Mouse (Mus musculus): ENCODE results near the gene Usp22. TPM values are rescaled to one million over a fixed set of nuclear protein-coding genes. Genes with fewer than 3 reads are reported as not detected.
"Not testable (repeated sequence)": the region's sequence is repeated elsewhere in the genome, so short reads cannot be mapped to it uniquely, and the experiment has no call there.

Usp22 gene
- polyA plus RNA-seq, 1 experiment from 2014 or later: 356 TPM

DNA sequence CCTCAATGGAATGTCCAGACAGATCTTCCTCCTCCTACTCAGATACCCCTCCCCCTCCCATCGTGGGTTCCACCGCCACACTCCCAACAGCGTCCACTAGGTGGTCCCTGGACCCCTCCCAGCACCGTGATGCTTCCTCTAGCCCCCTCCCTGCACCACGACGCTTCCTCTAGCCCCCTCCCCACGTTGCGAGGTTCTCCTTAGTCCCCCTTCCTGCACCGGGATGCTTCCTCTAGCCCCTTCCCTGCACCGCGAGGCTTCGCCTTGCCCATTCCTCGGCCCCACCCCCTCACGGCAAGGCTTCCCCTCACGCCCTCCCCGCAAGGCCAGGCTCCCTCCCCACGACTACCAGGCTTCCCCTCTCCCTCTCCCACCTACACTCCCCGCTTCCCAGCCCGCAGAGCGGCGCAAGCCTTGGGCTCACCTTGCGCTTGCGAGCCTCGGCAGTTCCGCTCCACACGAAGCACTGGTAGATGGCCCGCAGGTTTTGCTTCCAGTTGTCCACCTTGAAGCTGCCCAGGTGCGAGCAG lies 499 bp downstream of the Usp22 start:
- DNase-seq (ENCODE audit: low spot score) (peak; percentile 87), ATAC-seq (ENCODE audit: insufficient read depth, low FRiP score, low TSS enrichment) (peak; percentile 49)
- Histone ChIP-seq H3K9me3 (ENCODE audit: control insufficient read depth, low read length) (no peaks in the 10 kb centered on the region), H3K4me2 (ENCODE audit: low read depth) (peak overlapping the region; percentile 70), H3K9ac (ENCODE audit: low read length) (peak overlapping the region; percentile 99), H3K27me3 (ENCODE audit: control insufficient read depth, insufficient read depth, low read length) (no peaks in the 10 kb centered on the region), H3K27ac (ENCODE audit: low read depth, low read length) (peak overlapping the region; percentile 91), H3K36me3 (ENCODE audit: control insufficient read depth, insufficient read depth, low read length) (peaks cover 2% of the 10 kb centered on the region; the same call in 1 of the 2 replicates), H3K4me3 (ENCODE audit: low read depth, low read length) (peak overlapping the region; percentile 99), H3K4me1 (ENCODE audit: control insufficient read depth, insufficient read depth, low read length) (peaks cover 10% of the 10 kb centered on the region)
- 0% methylated on average over 28 of the region's 28 CpGs for WGBS

DNA sequence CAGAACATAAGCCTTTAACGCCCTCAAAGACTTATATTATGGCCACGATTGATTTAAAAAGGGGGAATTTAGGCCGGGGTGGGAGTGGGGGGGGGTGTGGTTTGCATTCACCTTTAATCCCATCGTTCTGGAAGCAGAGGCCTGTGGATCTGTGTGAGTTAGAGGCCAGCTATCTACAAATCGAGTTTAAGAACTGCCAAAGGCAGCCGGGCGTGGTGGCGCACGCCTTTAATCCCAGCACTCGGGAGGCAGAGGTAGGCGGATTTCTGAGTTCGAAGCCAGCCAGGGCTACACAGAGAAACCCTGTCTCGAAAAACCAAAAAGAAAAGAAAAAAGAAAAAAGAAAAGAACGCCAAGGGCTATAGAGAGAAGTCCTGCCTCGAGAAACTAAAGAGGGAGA lies 1.4 kb downstream of the Usp22 start:
- not testable (repeated sequence) for H3K4me1 ChIP-seq (ENCODE audit: control insufficient read depth, insufficient read depth, low read length); ATAC-seq (ENCODE audit: insufficient read depth, low FRiP score, low TSS enrichment); H3K9ac ChIP-seq (ENCODE audit: low read length); H3K27me3 ChIP-seq (ENCODE audit: control insufficient read depth, insufficient read depth, low read length); H3K36me3 ChIP-seq (ENCODE audit: control insufficient read depth, insufficient read depth, low read length); H3K9me3 ChIP-seq (ENCODE audit: control insufficient read depth, low read length); H3K27ac ChIP-seq (ENCODE audit: low read depth, low read length)
- 49% methylated on average over 15 of the region's 15 CpGs for WGBS
- Histone ChIP-seq H3K4me2 (ENCODE audit: low read depth) (peak overlapping the region; percentile 70), H3K4me3 (ENCODE audit: low read depth, low read length) (peak overlapping the region; percentile 99)
- peak; percentile 8 for DNase-seq (ENCODE audit: low spot score)

DNA sequence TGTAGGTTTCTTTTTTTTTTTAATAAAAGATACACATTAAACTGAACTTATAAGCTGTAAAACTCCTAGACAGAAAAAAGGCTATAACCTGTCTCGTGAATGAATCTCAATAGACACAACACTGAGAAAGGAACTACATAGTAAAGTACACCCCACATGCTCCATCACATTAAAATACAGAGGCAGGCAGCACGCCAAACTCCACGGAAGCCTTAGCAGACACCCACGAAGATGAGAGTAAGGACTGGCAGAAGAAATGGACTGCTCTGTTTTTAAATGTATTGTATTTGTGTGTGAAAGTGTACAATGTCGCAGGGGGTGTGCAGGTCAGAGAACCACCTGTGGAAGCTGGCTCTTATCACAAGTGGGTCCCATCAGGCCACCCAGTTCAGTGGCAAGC lies 4.7 kb downstream of the Usp22 start:
- ATAC-seq (ENCODE audit: insufficient read depth, low FRiP score, low TSS enrichment) (no peak), DNase-seq (ENCODE audit: low spot score) (no peak)
- peaks cover 18% of the 10 kb centered on the region for H3K36me3 ChIP-seq (ENCODE audit: control insufficient read depth, insufficient read depth, low read length)
- no peak overlapping the region for H3K4me2 ChIP-seq (ENCODE audit: low read depth)
- no peak overlapping the region for H3K27ac ChIP-seq (ENCODE audit: low read depth, low read length)
- H3K27me3 ChIP-seq (ENCODE audit: control insufficient read depth, insufficient read depth, low read length): no peaks in the 10 kb centered on the region
- H3K4me1 ChIP-seq (ENCODE audit: control insufficient read depth, insufficient read depth, low read length): peaks cover 10% of the 10 kb centered on the region
- no peak overlapping the region for H3K9ac ChIP-seq (ENCODE audit: low read length)
- WGBS: 95% methylated on average over 5 of the region's 5 CpGs
- H3K9me3 ChIP-seq (ENCODE audit: control insufficient read depth, low read length): no peaks in the 10 kb centered on the region
- no peak overlapping the region for H3K4me3 ChIP-seq (ENCODE audit: low read depth, low read length)

DNA sequence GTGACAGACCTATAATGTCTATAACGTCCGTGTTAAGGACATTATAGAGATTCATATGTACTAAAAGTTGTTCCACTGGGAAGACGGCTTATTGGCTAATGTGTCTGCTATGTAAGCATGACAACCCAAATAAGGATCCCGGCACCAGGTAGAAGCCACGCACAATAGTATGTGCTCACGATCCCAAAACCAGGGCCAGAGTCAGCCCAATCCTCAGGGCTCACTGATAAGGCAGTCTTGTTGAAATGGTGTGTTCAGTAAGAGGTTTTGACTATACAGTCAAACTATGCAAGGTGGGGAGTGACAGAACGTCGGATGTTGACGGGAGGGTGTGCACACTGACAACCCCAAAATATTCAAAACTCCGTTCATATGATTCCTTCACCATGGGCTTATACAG lies 10.0 kb downstream of the Usp22 start:
- Histone ChIP-seq H3K4me2 (ENCODE audit: low read depth) (no peak overlapping the region), H3K4me1 (ENCODE audit: control insufficient read depth, insufficient read depth, low read length) (no peaks in the 10 kb centered on the region), H3K4me3 (ENCODE audit: low read depth, low read length) (no peak overlapping the region), H3K36me3 (ENCODE audit: control insufficient read depth, insufficient read depth, low read length) (peaks cover 50% of the 10 kb centered on the region), H3K27me3 (ENCODE audit: control insufficient read depth, insufficient read depth, low read length) (no peaks in the 10 kb centered on the region), H3K27ac (ENCODE audit: low read depth, low read length) (no peak overlapping the region), H3K9ac (ENCODE audit: low read length) (no peak overlapping the region), H3K9me3 (ENCODE audit: control insufficient read depth, low read length) (no peaks in the 10 kb centered on the region)
- WGBS: 95% methylated on average over 10 of the region's 10 CpGs
- no peak for DNase-seq (ENCODE audit: low spot score)
- no peak for ATAC-seq (ENCODE audit: insufficient read depth, low FRiP score, low TSS enrichment)

DNA sequence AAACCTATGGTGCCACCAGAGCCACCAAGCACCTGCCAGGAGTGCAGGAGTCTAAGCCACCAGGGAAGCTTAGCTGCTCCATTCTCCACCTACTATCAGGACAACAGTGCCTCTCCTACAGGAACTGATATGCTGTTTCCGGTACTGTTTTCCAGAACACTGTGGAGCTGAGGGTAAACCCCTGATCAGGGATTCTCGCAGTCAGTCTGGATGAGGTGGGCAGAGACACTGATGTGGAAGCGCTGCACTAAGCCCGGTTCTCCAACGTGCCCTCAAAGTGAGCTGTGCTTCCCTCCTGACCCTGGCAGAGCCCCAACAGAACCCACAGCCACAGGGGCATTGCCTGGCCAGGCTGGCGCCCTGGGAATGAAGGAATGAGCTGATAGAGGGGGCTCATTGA lies 10.5 kb downstream of the Usp22 start:
- no peak for ATAC-seq (ENCODE audit: insufficient read depth, low FRiP score, low TSS enrichment)
- WGBS: 93% methylated on average over 6 of the region's 6 CpGs
- peaks cover 54% of the 10 kb centered on the region for H3K36me3 ChIP-seq (ENCODE audit: control insufficient read depth, insufficient read depth, low read length)

DNA sequence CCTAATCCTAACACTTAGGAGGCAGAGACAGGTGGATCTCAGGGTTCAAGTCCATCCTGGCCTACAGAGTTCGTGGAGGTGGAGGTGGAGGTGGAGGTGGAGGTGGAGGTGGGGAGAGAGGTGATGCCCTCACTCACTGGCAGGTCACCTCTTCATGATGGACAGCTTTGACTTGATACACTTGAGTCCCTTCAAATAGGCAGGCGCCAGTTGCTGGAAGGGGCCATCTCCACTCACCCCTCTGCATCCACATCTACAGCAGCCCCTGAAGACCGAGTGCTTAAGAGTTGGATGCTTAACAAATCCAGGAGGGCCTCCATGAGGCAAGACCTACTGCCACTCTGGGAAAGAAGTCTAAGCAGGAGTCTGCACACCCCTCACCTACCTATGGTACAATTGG lies 11.5 kb downstream of the Usp22 start:
- Histone ChIP-seq H3K36me3 (ENCODE audit: control insufficient read depth, insufficient read depth, low read length) (peaks cover 60% of the 10 kb centered on the region), H3K9ac (ENCODE audit: low read length) (no peak overlapping the region), H3K4me1 (ENCODE audit: control insufficient read depth, insufficient read depth, low read length) (no peaks in the 10 kb centered on the region), H3K4me2 (ENCODE audit: low read depth) (no peak overlapping the region), H3K27ac (ENCODE audit: low read depth, low read length) (no peak overlapping the region), H3K4me3 (ENCODE audit: low read depth, low read length) (no peak overlapping the region), H3K27me3 (ENCODE audit: control insufficient read depth, insufficient read depth, low read length) (no peaks in the 10 kb centered on the region), H3K9me3 (ENCODE audit: control insufficient read depth, low read length) (no peaks in the 10 kb centered on the region)
- 90% methylated on average over 3 of the region's 3 CpGs for WGBS
- ATAC-seq (ENCODE audit: insufficient read depth, low FRiP score, low TSS enrichment) (no peak), DNase-seq (ENCODE audit: low spot score) (no peak)

More for the DNA sequence above, 10.5 kb downstream of the Usp22 start:
- no peaks in the 10 kb centered on the region for H3K9me3 ChIP-seq (ENCODE audit: control insufficient read depth, low read length)
- H3K4me2 ChIP-seq (ENCODE audit: low read depth): no peak overlapping the region
- H3K9ac ChIP-seq (ENCODE audit: low read length): no peak overlapping the region
- H3K4me1 ChIP-seq (ENCODE audit: control insufficient read depth, insufficient read depth, low read length): no peaks in the 10 kb centered on the region
- H3K27ac ChIP-seq (ENCODE audit: low read depth, low read length): no peak overlapping the region
- no peak overlapping the region for H3K4me3 ChIP-seq (ENCODE audit: low read depth, low read length)
- H3K27me3 ChIP-seq (ENCODE audit: control insufficient read depth, insufficient read depth, low read length): no peaks in the 10 kb centered on the region
- DNase-seq (ENCODE audit: low spot score): no peak

DNA sequence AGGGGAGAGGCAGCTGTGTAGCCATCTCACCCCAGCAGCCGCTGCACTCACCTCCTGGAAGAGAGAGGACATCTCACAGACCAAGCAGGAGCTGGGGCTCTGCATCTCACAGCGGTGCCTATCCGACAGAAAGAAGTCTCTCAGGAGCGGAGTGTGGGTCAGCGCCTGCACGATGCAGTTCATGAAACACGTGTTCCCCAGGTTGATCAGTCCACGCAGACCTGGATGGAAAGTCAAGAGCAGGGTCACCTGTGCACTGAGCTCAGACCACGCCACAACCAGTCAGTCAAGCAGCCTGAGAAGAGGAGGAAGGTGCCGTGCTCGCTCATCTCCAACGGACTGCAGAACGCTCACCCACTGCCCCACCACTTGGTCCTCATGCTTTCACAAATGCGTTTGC lies 12.1 kb downstream of the Usp22 start:
- H3K9ac ChIP-seq (ENCODE audit: low read length): no peak overlapping the region
- no peaks in the 10 kb centered on the region for H3K4me1 ChIP-seq (ENCODE audit: control insufficient read depth, insufficient read depth, low read length)
- no peak overlapping the region for H3K4me2 ChIP-seq (ENCODE audit: low read depth)
- H3K9me3 ChIP-seq (ENCODE audit: control insufficient read depth, low read length): no peaks in the 10 kb centered on the region
- no peak for DNase-seq (ENCODE audit: low spot score)
- H3K27ac ChIP-seq (ENCODE audit: low read depth, low read length): no peak overlapping the region
- no peaks in the 10 kb centered on the region for H3K27me3 ChIP-seq (ENCODE audit: control insufficient read depth, insufficient read depth, low read length)
- no peak overlapping the region for H3K4me3 ChIP-seq (ENCODE audit: low read depth, low read length)
- peaks cover 64% of the 10 kb centered on the region for H3K36me3 ChIP-seq (ENCODE audit: control insufficient read depth, insufficient read depth, low read length)
- ATAC-seq (ENCODE audit: insufficient read depth, low FRiP score, low TSS enrichment): no peak
- 93% methylated on average over 14 of the region's 14 CpGs for WGBS

DNA sequence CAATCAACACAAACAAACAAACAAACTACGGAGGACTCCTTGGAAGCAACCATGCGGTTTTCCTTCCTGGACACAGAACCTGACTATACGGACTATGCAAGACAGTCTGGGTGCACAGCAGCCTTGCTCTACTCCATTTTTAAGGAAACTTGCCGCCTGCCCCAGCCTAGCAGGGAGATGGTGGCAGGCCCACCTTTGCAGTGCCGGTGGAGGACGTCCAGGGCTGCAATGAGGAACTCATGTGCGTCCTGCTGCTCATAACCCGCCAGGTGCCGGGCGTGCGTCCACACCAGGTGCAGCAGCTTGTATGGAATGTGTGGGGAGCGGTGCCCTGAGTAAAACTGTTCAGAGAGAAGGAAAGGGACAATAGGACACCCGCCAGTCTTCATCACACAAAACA lies 13.7 kb downstream of the Usp22 start:
- no peak overlapping the region for H3K4me3 ChIP-seq (ENCODE audit: low read depth, low read length)
- 91% methylated on average over 13 of the region's 13 CpGs for WGBS
- no peak overlapping the region for H3K27ac ChIP-seq (ENCODE audit: low read depth, low read length)
- DNase-seq (ENCODE audit: low spot score) (no peak), ATAC-seq (ENCODE audit: insufficient read depth, low FRiP score, low TSS enrichment) (no peak)
- no peak overlapping the region for H3K9ac ChIP-seq (ENCODE audit: low read length)
- H3K4me1 ChIP-seq (ENCODE audit: control insufficient read depth, insufficient read depth, low read length): no peaks in the 10 kb centered on the region
- H3K9me3 ChIP-seq (ENCODE audit: control insufficient read depth, low read length): no peaks in the 10 kb centered on the region
- no peak overlapping the region for H3K4me2 ChIP-seq (ENCODE audit: low read depth)
- H3K36me3 ChIP-seq (ENCODE audit: control insufficient read depth, insufficient read depth, low read length): peaks cover 57% of the 10 kb centered on the region
- H3K27me3 ChIP-seq (ENCODE audit: control insufficient read depth, insufficient read depth, low read length): no peaks in the 10 kb centered on the region

DNA sequence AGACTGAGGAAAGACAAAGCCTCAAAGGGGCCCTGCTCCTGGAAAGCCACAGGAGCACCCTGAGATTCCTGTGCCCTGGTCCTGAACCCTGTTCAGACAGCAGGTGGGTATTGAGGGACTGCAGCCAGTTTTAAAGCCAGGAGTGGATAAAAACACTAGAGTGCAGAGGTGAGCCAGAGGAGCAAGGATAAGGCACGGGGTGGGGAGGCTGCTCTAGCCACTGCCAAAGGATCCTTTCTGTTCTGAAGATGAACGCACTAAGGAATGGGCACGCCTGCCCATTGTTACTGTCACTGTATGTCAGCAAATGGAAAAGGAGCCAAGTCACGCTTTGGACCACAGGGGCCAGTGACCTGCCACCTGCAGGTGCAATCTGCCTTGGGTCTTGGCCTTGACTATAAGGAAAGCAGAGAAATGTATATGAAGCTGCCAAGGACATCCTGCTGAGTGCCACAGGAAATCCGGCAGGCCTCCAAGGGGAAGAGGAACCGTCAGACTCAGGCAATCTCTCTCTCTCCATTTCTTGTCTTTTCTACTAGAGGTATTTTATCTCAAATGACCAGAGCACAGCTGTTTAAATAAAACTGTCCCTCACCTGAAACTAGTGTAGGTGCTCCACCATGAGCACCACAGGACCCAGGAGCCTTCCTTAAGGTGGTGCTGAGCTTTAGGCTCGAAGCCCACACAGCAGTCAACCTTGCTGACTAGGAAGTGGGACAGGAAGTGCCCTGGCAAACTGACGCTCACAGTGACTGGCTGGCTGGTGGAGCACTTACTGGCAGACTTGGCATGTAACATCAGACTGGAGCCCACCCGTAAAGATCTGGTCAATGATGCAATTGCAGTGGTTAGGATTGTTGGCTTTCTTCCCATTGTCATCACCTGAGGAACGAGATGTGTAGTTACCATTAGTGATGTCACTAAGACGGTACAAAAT lies 14.8 kb downstream of the Usp22 start:
- Histone ChIP-seq H3K4me3 (ENCODE audit: low read depth, low read length) (no peak overlapping the region), H3K36me3 (ENCODE audit: control insufficient read depth, insufficient read depth, low read length) (peaks cover 56% of the 10 kb centered on the region)

More for the DNA sequence above, 14.8 kb downstream of the Usp22 start:
- DNase-seq (ENCODE audit: low spot score): no peak
- Histone ChIP-seq H3K27me3 (ENCODE audit: control insufficient read depth, insufficient read depth, low read length) (no peaks in the 10 kb centered on the region), H3K27ac (ENCODE audit: low read depth, low read length) (no peak overlapping the region), H3K4me1 (ENCODE audit: control insufficient read depth, insufficient read depth, low read length) (no peaks in the 10 kb centered on the region), H3K9me3 (ENCODE audit: control insufficient read depth, low read length) (no peaks in the 10 kb centered on the region), H3K4me2 (ENCODE audit: low read depth) (no peak overlapping the region), H3K9ac (ENCODE audit: low read length) (no peak overlapping the region)
- ATAC-seq (ENCODE audit: insufficient read depth, low FRiP score, low TSS enrichment): no peak
- WGBS: 84% methylated on average over 11 of the region's 11 CpGs
